Mouse (Mus musculus) liver, embryonic 15.5 days (tissue): Measurements from ENCODE around the gene Fgfr1op2. TPM values are rescaled to one million over a fixed set of nuclear protein-coding genes. Genes with fewer than 3 reads are reported as not detected.

ENCODE experiments used
- ATAC-seq: fragments of 200-750 bp; cut with Nextera tagmentation; 2 replicates; pipeline ENCODE4 v1.8.0; 2017; ENCODE audit warnings: moderate number of reproducible peaks, mild to moderate bottlenecking, moderate library complexity; ENCODE audit not compliant: insufficient read depth
- H3K27ac ChIP-seq: fragments of 300-500 bp; sonication (generic); replicated peaks from 2 replicates; pipeline ENCODE4 v1.5.1; 2015; ENCODE audit warnings: mild to moderate bottlenecking, inconsistent platforms
- H3K27me3 ChIP-seq: fragments of 300-500 bp; sonication (generic); 2 replicates; pipeline ENCODE4 v1.6.1; 2015; ENCODE audit warnings: mild to moderate bottlenecking, inconsistent platforms
- H3K36me3 ChIP-seq: fragments of 300-500 bp; sonication (generic); replicated peaks from 2 replicates; pipeline ENCODE4 v1.6.1; 2015; ENCODE audit warnings: moderate library complexity, mild to moderate bottlenecking, inconsistent platforms
- H3K4me1 ChIP-seq: fragments of 300-500 bp; sonication (generic); replicated peaks from 2 replicates; pipeline ENCODE4 v1.6.1; 2015; ENCODE audit warnings: inconsistent platforms
- H3K4me2 ChIP-seq: fragments of 300-500 bp; sonication (generic); 2 replicates; pipeline ENCODE4 v1.6.1; 2015; ENCODE audit warnings: moderate library complexity, mild to moderate bottlenecking, inconsistent platforms
- H3K4me3 ChIP-seq: fragments of 300-500 bp; sonication (generic); replicated peaks from 2 replicates; pipeline ENCODE4 v1.5.1; 2015; ENCODE audit warnings: mild to moderate bottlenecking, inconsistent platforms
- H3K9ac ChIP-seq: fragments of 300-500 bp; sonication (generic); 2 replicates; pipeline ENCODE4 v1.6.1; 2015; ENCODE audit warnings: moderate library complexity, mild to moderate bottlenecking, inconsistent platforms
- H3K9me3 ChIP-seq: fragments of 300-500 bp; sonication (generic); replicated peaks from 2 replicates; pipeline ENCODE4 v1.6.1; 2016; ENCODE audit warnings: inconsistent platforms
- WGBS: fragments of 180-500 bp; shearing (Covaris S2); methylation state at CpG from one replicate; pipeline ENCODE4 v1.1.7; 2015; ENCODE audit warnings: mixed read lengths; ENCODE audit not compliant: insufficient replicate concordance; 5-methylcytosine and 5-hydroxymethylcytosine counted together
- polyA plus RNA-seq: library from polyadenylated mRNA; unstranded; fragments of >200 nt; fragmentation: Nextera tagmentation; extraction: Ambion mirVana; gene quantifications from 2 replicates; pipeline ENCODE4 v1.2.1, GENCODE M21; 2015

Gene Fgfr1op2
- polyA plus RNA-seq, 1 experiment from 2014 or later: 83.4 TPM

- 39% methylated on average over 8 of the region's 8 CpGs for WGBS
- no peak for ATAC-seq
- H3K4me3 ChIP-seq: peak overlapping the region; percentile 93
- H3K4me2 ChIP-seq: peak overlapping the region; percentile 86
- H3K9ac ChIP-seq: peak overlapping the region; percentile 43
- peaks cover 73% of the 10 kb centered on the region for H3K4me1 ChIP-seq
- peaks cover 7% of the 10 kb centered on the region; the same call in 1 of the 2 replicates for H3K36me3 ChIP-seq
- peak overlapping the region; percentile 92 for H3K27ac ChIP-seq
- no peaks in the 10 kb centered on the region for H3K9me3 ChIP-seq
- no peaks in the 10 kb centered on the region for H3K27me3 ChIP-seq
Observed at GRCm38 (mm10) chr6:146631847-146632246, 54.8 kb downstream of the Fgfr1op2 start.

- Histone ChIP-seq H3K27ac (peak overlapping the region; percentile 92), H3K27me3 (no peaks in the 10 kb centered on the region), H3K9me3 (no peaks in the 10 kb centered on the region), H3K4me3 (peak overlapping the region; percentile 93), H3K9ac (0 out of 2 replicates have a peak overlapping the region, but pooled peaks have one; percentile 43), H3K36me3 (peaks cover 7% of the 10 kb centered on the region; the same call in 1 of the 2 replicates), H3K4me1 (peaks cover 69% of the 10 kb centered on the region), H3K4me2 (peak overlapping the region; percentile 86)
- whole genome bisulfite sequencing: 53% methylated on average over 9 of the region's 9 CpGs
- no peak for ATAC-seq
Observed at GRCm38 (mm10) chr6:146632403-146632802, 55.4 kb downstream of the Fgfr1op2 start.

- Histone ChIP-seq H3K27ac (peak overlapping the region; percentile 92), H3K4me3 (peak overlapping the region; percentile 93), H3K27me3 (no peaks in the 10 kb centered on the region), H3K36me3 (peaks cover 7% of the 10 kb centered on the region; the same call in 1 of the 2 replicates), H3K9me3 (no peaks in the 10 kb centered on the region), H3K9ac (peak overlapping the region; percentile 94), H3K4me2 (peak overlapping the region; percentile 86), H3K4me1 (peaks cover 63% of the 10 kb centered on the region)
- 38% methylated on average over 8 of the region's 8 CpGs for WGBS
- ATAC-seq: no peak
Observed at GRCm38 (mm10) chr6:146633097-146633496, 56.1 kb downstream of the Fgfr1op2 start.

GRCm38 (mm10) chr6:146633629-146634014 is 56.6 kb downstream of the Fgfr1op2 start:
- Histone ChIP-seq H3K27me3 (no peaks in the 10 kb centered on the region), H3K36me3 (peaks cover 7% of the 10 kb centered on the region; the same call in 1 of the 2 replicates), H3K4me3 (peak overlapping the region; percentile 93), H3K4me1 (peaks cover 59% of the 10 kb centered on the region), H3K9ac (peak overlapping the region; percentile 94), H3K9me3 (no peaks in the 10 kb centered on the region), H3K27ac (peak overlapping the region; percentile 92), H3K4me2 (peak overlapping the region; percentile 86)
- no peak for ATAC-seq
- 11% methylated on average over 14 of the region's 14 CpGs for WGBS

- peak overlapping the region; percentile 86 for H3K4me2 ChIP-seq
- peak overlapping the region; percentile 92 for H3K27ac ChIP-seq
- H3K4me3 ChIP-seq: peak overlapping the region; percentile 93
- 0 out of 2 replicates have a peak, but pooled peaks cover 4% of the 10 kb centered on the region for H3K36me3 ChIP-seq
- WGBS: 1% methylated on average over 82 of the region's 82 CpGs
- H3K27me3 ChIP-seq: no peaks in the 10 kb centered on the region
- peak; percentile 84 for ATAC-seq
- peak overlapping the region; percentile 94 for H3K9ac ChIP-seq
- H3K4me1 ChIP-seq: peaks cover 56% of the 10 kb centered on the region
- H3K9me3 ChIP-seq: no peaks in the 10 kb centered on the region
Observed at GRCm38 (mm10) chr6:146634015-146634722, 57.2 kb downstream of the Fgfr1op2 start.

- peak overlapping the region; percentile 92 for H3K27ac ChIP-seq
- no peaks in the 10 kb centered on the region for H3K27me3 ChIP-seq
- no peak for ATAC-seq
- no peaks in the 10 kb centered on the region for H3K9me3 ChIP-seq
- peak overlapping the region; percentile 94; the same call in 1 of the 2 replicates for H3K9ac ChIP-seq
- no peaks in the 10 kb centered on the region for H3K36me3 ChIP-seq
- peaks cover 55% of the 10 kb centered on the region for H3K4me1 ChIP-seq
- peak overlapping the region; percentile 86 for H3K4me2 ChIP-seq
- H3K4me3 ChIP-seq: peak overlapping the region; percentile 93
- 50% methylated on average over 4 of the region's 4 CpGs for WGBS
Observed at GRCm38 (mm10) chr6:146634759-146635606, 58.0 kb downstream of the Fgfr1op2 start.

- Histone ChIP-seq H3K36me3 (no peaks in the 10 kb centered on the region), H3K4me3 (no peak overlapping the region), H3K4me1 (peaks cover 54% of the 10 kb centered on the region), H3K4me2 (no peak overlapping the region), H3K9ac (no peak overlapping the region), H3K27ac (no peak overlapping the region), H3K9me3 (no peaks in the 10 kb centered on the region), H3K27me3 (no peaks in the 10 kb centered on the region)
- 77% methylated on average over 5 of the region's 5 CpGs for WGBS
- ATAC-seq: no peak
Observed at GRCm38 (mm10) chr6:146636482-146636881, 59.5 kb downstream of the Fgfr1op2 start.

GRCm38 (mm10) chr6:146640068-146640965 is 63.3 kb downstream of the Fgfr1op2 start:
- no peaks in the 10 kb centered on the region for H3K36me3 ChIP-seq
- no peaks in the 10 kb centered on the region for H3K9me3 ChIP-seq
- 44% methylated on average over 7 of the region's 7 CpGs for WGBS
- H3K27me3 ChIP-seq: no peaks in the 10 kb centered on the region
- no peak for ATAC-seq
- peaks cover 38% of the 10 kb centered on the region for H3K4me1 ChIP-seq
- no peak overlapping the region for H3K9ac ChIP-seq
- H3K4me3 ChIP-seq: no peak overlapping the region
- H3K4me2 ChIP-seq: no peak overlapping the region
- peak overlapping the region; percentile 88 for H3K27ac ChIP-seq

GRCm38 (mm10) chr6:146640991-146641390 is 64.0 kb downstream of the Fgfr1op2 start:
- 53% methylated on average over 6 of the region's 6 CpGs for WGBS
- H3K4me1 ChIP-seq: peaks cover 38% of the 10 kb centered on the region
- H3K4me3 ChIP-seq: no peak overlapping the region
- H3K4me2 ChIP-seq: no peak overlapping the region; the same call in 1 of the 2 replicates
- no peaks in the 10 kb centered on the region for H3K27me3 ChIP-seq
- no peaks in the 10 kb centered on the region for H3K9me3 ChIP-seq
- H3K36me3 ChIP-seq: no peaks in the 10 kb centered on the region
- H3K9ac ChIP-seq: no peak overlapping the region
- H3K27ac ChIP-seq: peak overlapping the region; percentile 88
- ATAC-seq: no peak

- no peaks in the 10 kb centered on the region for H3K36me3 ChIP-seq
- peaks cover 38% of the 10 kb centered on the region for H3K4me1 ChIP-seq
- peak overlapping the region; percentile 88 for H3K27ac ChIP-seq
- H3K4me3 ChIP-seq: peak overlapping the region; percentile 80
- 45% methylated on average over 11 of the region's 11 CpGs for WGBS
- H3K4me2 ChIP-seq: peak overlapping the region; percentile 88
- peak overlapping the region; percentile 59 for H3K9ac ChIP-seq
- H3K9me3 ChIP-seq: no peaks in the 10 kb centered on the region
- no peaks in the 10 kb centered on the region for H3K27me3 ChIP-seq
- no peak for ATAC-seq
Observed at GRCm38 (mm10) chr6:146641621-146642210, 64.7 kb downstream of the Fgfr1op2 start.
